Mouse (Mus musculus): Measurements from ENCODE around the gene Ubac2.

GRCm38 (mm10) chr14:121964990-121965389, 86.6 kb downstream of the Ubac2 start, which contains the start of gene Gpr183:
- TF ChIP-seq CTCF (IDR thresholded peaks at IDR 0.05; ENCODE audit: insufficient read depth, low read length) (no peak), POLR2A (IDR thresholded peaks at IDR 0.05; ENCODE audit: borderline replicate concordance, extremely low read depth, low read depth, low read length) (no peak)

All from lung, adult 2 months (tissue).